Mouse (Mus musculus) heart, adult 2 months (tissue): Measurements from ENCODE around the gene Smo. TPM values are rescaled to one million over a fixed set of nuclear protein-coding genes. Genes with fewer than 3 reads are reported as not detected.
A peak's percentile ranks its signal among the peaks of the same experiment; 100 is the strongest.
"Not testable (repeated sequence)": the region's sequence is repeated elsewhere in the genome, so short reads cannot be mapped to it uniquely, and the experiment has no call there.

ENCODE experiments used
- DNase-seq, 2 experiments: peaks; one replicate each; pipeline ENCODE4 v3.0.0; 2021
- H3K27ac ChIP-seq: fragments of 200-600 bp; 2 replicates; pipeline ENCODE4 v1.8.1; 2022
- H3K27me3 ChIP-seq: fragments of 200-500 bp; 2 replicates; pipeline ENCODE4 v1.6.1; 2012; ENCODE audit warnings: mild to moderate bottlenecking, low read length, inconsistent platforms, mixed read lengths; ENCODE audit not compliant: control insufficient read depth, insufficient read depth
- H3K36me3 ChIP-seq: fragments of 200-500 bp; 2 replicates; pipeline ENCODE4 v1.6.1; 2012; ENCODE audit warnings: low read length, inconsistent platforms; ENCODE audit not compliant: control insufficient read depth, insufficient read depth
- H3K4me1 ChIP-seq: fragments of 200-500 bp; 2 replicates; pipeline ENCODE4 v1.6.1; 2011; ENCODE audit warnings: low read length; ENCODE audit not compliant: control insufficient read depth, insufficient read depth
- H3K4me3 ChIP-seq: fragments of 200-600 bp; 2 replicates; pipeline ENCODE4 v1.8.1; 2022
- H3K79me2 ChIP-seq: fragments of 200-500 bp; replicated peaks from 2 replicates; pipeline ENCODE4 v1.6.1; 2012; ENCODE audit warnings: mild to moderate bottlenecking, inconsistent platforms, low read length, moderate library complexity, mixed read lengths; ENCODE audit not compliant: control insufficient read depth, insufficient read depth
- H3K9ac ChIP-seq: fragments of 200-500 bp; 2 replicates; pipeline ENCODE4 v1.6.1; 2012; ENCODE audit warnings: low read depth, mild to moderate bottlenecking, control low read depth, inconsistent platforms, low read length, mixed read lengths
- CTCF ChIP-seq: fragments of 200-600 bp; IDR thresholded peaks from 2 replicates; pipeline ENCODE4 v1.8.1; 2022; ENCODE audit warnings: antibody characterized with exemption, mild to moderate bottlenecking, moderate library complexity
- EP300 ChIP-seq: fragments of 200-500 bp; IDR thresholded peaks from 2 replicates; pipeline ENCODE4 v1.6.1; 2011; ENCODE audit warnings: low read depth, low read length, control low read depth; ENCODE audit not compliant: insufficient read depth
- POLR2A ChIP-seq: fragments of 200-500 bp; IDR thresholded peaks from 2 replicates; pipeline ENCODE4 v1.6.1; 2011; ENCODE audit warnings: mild to moderate bottlenecking, low read depth, low read length, control low read depth; ENCODE audit not compliant: insufficient read depth
- WGBS: fragments of 180-500 bp; shearing (Covaris S2); methylation state at CpG from one replicate; pipeline ENCODE4 v1.1.7; 2018; 5-methylcytosine and 5-hydroxymethylcytosine counted together
- intact Hi-C: fragments of 180-260 bp; cut with DNase I; formaldehyde crosslinking; loops from one replicate; pipeline ENCODE4 v1.15.1; 2025
- polyA plus RNA-seq: library from polyadenylated mRNA; depleted of rRNA; stranded (reverse); fragments of >200 nt; gene quantifications from 2 replicates; pipeline ENCODE4 v1.2.3, GENCODE M21; 2012
- total RNA-seq, 2 experiments: library from RNA; stranded (reverse); gene quantifications; 2 replicates each; pipeline ENCODE4 v1.2.3; 2021

The Smo gene
- total and polyA plus RNA-seq, 3 experiments, result 8.3 to 12.7 (median 8.5) TPM

DNA sequence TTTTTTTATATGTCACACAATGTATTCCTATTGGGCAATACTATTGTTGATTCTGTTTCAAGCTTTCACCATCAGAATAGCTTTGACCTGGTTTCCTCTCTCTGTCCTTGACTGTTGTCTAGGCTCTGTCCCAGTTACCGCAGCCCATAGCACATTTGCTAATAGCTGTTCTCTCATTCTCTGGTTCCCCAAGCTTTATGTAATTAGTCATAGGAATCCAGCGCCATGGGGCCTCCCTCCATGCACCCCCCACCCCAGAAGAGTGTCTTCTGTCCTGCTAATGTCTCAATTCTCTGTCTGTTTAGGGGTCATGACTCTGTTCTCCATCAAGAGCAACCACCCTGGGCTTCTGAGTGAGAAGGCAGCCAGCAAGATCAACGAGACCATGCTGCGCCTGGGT is 21.2 kb downstream of the Smo start:
- Histone ChIP-seq H3K27ac (no peak overlapping the region), H3K79me2 (no peaks in the 10 kb centered on the region), H3K4me3 (no peak overlapping the region), H3K27me3 (no peaks in the 10 kb centered on the region), H3K4me1 (no peaks in the 10 kb centered on the region), H3K36me3 (no peaks in the 10 kb centered on the region), H3K9ac (no peak overlapping the region)
- intact Hi-C loops, result loop anchor here (5.0 kb wide), 1 partner anchor 61 kb away; no protein-coding TSS in a partner anchor
- DNase-seq, result no peak
- WGBS, result 89% methylated on average over 4 of the region's 4 CpGs
- TF ChIP-seq CTCF (no peak), POLR2A (no peak), EP300 (no peak)

DNA sequence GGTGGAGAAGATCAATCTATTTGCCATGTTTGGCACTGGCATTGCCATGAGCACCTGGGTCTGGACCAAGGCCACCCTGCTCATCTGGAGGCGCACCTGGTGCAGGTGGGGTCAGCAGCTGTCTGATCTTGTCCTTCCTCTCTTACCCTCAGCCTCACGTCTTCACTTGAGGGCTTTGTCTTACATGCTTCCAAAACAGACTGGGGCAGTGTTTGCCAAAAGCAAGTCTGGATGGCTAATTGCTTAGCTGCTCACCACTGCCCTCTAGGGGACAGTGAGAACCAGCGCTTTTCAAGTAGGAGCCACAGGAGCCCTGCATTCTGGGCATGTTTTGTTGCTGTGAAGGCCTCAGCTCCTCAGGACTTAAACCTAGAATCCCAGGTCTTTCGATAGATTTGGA is 23.1 kb downstream of the Smo start:
- Histone ChIP-seq H3K9ac (no peak overlapping the region), H3K4me1 (no peaks in the 10 kb centered on the region), H3K27ac (no peak overlapping the region), H3K27me3 (no peaks in the 10 kb centered on the region), H3K79me2 (no peaks in the 10 kb centered on the region), H3K36me3 (no peaks in the 10 kb centered on the region), H3K4me3 (no peak overlapping the region)
- intact Hi-C loops, result loop anchor here (1.0 to 5.0 kb wide), 2 partner anchors 46 to 59 kb away; no protein-coding TSS in a partner anchor
- WGBS, result 36% methylated on average over 4 of the region's 4 CpGs
- peak; percentile 70 to 71 for DNase-seq
- peak; percentile 94; the same call in 1 of the 2 replicates for TF ChIP-seq CTCF
- TF ChIP-seq POLR2A, result no peak
- TF ChIP-seq EP300, result 0 out of 2 replicates have a peak, but pooled peaks have one; percentile 47

DNA sequence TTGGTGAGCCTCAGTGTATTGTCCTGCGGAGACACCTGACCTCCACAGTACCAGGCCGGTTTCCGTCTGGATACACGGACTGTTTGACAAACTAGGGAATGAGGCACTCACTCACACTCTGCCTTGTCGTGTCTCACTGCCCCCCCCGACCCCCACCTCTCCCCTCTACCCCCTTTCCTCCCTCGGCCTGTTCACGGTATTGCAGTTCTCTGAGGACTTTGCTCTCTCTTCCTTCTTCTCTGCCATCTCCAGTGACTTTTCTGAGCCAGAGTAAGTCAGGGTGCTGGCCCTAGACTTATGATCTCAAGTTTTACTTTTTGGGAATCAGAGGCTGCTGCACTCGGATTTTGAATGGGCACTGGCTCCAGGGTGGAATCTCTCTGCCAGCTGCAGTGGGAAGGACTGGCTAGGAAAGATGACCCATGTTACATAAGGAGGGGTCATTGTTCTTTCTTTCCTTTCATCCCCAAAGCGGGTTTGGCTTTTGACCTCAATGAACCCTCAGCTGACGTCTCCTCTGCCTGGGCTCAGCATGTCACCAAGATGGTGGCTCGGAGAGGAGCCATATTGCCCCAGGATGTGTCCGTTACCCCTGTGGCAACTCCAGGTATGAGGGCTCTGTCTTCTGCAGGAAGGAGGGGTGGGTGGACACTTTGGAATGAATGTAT is 23.8 kb downstream of the Smo start:
- Histone ChIP-seq H3K9ac (no peak overlapping the region), H3K36me3 (no peaks in the 10 kb centered on the region), H3K27me3 (no peaks in the 10 kb centered on the region), H3K4me3 (no peak overlapping the region), H3K27ac (no peak overlapping the region), H3K4me1 (no peaks in the 10 kb centered on the region), H3K79me2 (no peaks in the 10 kb centered on the region)
- intact Hi-C loops, result loop anchor here (5.0 kb wide), 1 partner anchor 58 kb away; no protein-coding TSS in a partner anchor
- WGBS, result 88% methylated on average over 13 of the region's 13 CpGs
- TF ChIP-seq CTCF, result no peak
- TF ChIP-seq EP300, result no peak
- TF ChIP-seq POLR2A, result no peak
- DNase-seq, result no peak

- not testable (repeated sequence) for H3K4me3 ChIP-seq, DNase-seq, H3K27ac ChIP-seq, H3K79me2 ChIP-seq, H3K27me3 ChIP-seq, H3K9ac ChIP-seq, H3K4me1 ChIP-seq, H3K36me3 ChIP-seq
- intact Hi-C loops, result loop anchor here (10.0 kb wide), 1 partner anchor 284 kb away; the partner anchor contains the start of gene Nrf1
- WGBS, result 90% methylated on average over 2 of the region's 2 CpGs
These were observed 25.1 kb downstream of the Smo start for GRCm38 (mm10) chr6:29760397-29760796.

DNA sequence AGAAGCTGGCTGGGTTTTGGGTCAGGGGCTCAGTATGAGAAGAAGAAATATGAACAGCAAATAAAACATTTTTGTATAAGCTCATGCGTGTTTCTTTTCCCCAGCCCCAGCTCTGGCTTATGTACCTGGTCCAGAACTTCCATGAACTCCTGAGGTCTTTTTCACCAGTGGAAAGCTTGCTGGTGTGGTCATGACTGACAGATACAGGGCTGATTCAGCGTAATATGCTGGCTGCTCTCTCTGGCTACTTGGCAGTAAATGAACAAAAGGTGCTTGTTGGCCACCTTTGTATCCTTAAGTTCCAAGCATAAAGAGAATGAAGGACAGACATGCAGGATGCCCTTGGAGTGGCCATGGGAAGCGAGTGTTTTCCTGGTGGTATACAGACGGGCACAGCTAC is 26.0 kb downstream of the Smo start:
- no peaks in the 10 kb centered on the region for H3K4me1 ChIP-seq
- no peak for DNase-seq
- no peaks in the 10 kb centered on the region for H3K27me3 ChIP-seq
- no peak for TF ChIP-seq EP300
- TF ChIP-seq POLR2A, result no peak
- no peak for TF ChIP-seq CTCF
- H3K9ac ChIP-seq, result no peak overlapping the region
- intact Hi-C loops, result loop anchor here (10.0 kb wide), 1 partner anchor 284 kb away; the partner anchor contains the start of gene Nrf1
- H3K27ac ChIP-seq, result no peak overlapping the region
- no peaks in the 10 kb centered on the region for H3K79me2 ChIP-seq
- no peak overlapping the region for H3K4me3 ChIP-seq
- WGBS, result 92% methylated on average over 4 of the region's 4 CpGs
- no peaks in the 10 kb centered on the region for H3K36me3 ChIP-seq

- intact Hi-C loops, result loop anchor here (10.0 kb wide), 1 partner anchor 282 kb away; the partner anchor contains the start of gene Nrf1
- Histone ChIP-seq H3K36me3 (no peaks in the 10 kb centered on the region), H3K27me3 (no peaks in the 10 kb centered on the region), H3K27ac (no peak overlapping the region), H3K9ac (no peak overlapping the region), H3K4me1 (no peaks in the 10 kb centered on the region), H3K4me3 (no peak overlapping the region), H3K79me2 (no peaks in the 10 kb centered on the region)
- DNase-seq, result peak in 1 of 2 experiments; percentile 18
- WGBS, result 68% methylated on average over 4 of the region's 4 CpGs
- TF ChIP-seq POLR2A (no peak), EP300 (no peak), CTCF (peak; percentile 69)
These were observed 27.2 kb downstream of the Smo start for GRCm38 (mm10) chr6:29762524-29762923.
